Mouse (Mus musculus) CD8-positive naive resting alpha-beta T cell, adult 2 months (primary cell): ENCODE measurements around the gene Cacna1a.

Source experiments
- DNase-seq, 2 experiments: peaks; one replicate each; pipeline ENCODE4 v3.0.0; 2022; ENCODE audit warnings: low read depth in 2 of 2, low spot score in 2 of 2

The Cacna1a gene

DNA sequence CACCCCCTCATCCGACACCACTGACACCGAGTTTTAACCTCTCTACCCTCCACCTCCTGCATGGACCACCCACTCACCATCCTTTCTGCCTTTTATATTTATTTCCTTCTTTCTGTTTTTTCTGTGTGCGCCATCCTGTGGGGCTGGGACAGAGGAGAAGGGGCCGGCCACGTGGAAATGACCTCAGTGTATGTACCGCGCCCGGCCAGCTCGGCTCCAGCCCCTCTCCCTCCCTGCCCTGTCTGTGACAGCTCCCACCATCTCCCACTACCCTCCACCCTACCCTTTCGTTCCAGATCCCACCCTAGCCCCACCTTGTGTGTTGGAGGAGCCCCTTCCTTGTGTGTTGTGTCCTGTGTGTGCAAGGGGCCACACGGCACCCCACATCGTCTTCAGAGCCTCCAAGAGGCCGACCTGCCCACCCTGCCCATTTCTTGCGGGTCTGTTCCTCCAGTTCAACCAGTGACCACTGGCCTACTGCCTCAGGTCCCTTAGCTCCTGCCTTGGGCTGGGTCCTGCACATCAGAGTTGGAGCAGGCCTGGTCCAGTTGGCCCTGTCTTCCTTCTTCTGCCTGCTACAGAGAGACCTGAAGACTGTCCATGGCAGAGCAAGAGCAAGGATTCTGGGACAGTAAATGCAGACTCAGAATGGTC lies 247.3 kb downstream of the Cacna1a start:
- no peak for DNase-seq

DNA sequence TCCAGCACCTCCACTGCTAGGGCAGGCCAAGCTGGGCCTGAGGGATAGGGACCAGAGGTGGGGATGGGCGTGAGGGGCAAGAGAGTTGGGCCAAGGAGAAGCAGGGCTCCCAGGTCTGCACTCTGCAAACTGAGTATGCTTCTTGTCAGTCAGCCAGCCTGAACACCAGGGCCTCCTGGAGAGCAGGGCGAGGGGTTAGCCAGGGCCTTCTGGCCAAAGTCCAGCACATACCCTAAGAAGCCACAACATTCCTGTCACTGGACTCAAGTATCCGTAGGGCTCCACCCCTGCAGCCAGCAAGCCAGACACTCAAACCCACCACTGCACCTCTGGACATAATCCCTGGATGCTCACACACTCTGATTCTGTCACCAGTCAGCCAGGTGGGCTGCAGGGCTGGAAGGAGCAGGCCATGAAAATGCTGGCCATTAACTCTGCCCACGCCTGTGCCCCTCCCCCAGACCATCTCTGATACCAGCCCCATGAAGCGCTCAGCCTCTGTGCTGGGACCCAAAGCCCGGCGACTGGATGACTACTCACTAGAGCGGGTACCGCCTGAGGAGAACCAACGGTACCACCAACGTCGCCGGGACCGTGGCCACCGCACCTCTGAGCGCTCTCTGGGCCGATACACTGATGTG lies 247.9 kb downstream of the Cacna1a start:
- no peak for DNase-seq

DNA sequence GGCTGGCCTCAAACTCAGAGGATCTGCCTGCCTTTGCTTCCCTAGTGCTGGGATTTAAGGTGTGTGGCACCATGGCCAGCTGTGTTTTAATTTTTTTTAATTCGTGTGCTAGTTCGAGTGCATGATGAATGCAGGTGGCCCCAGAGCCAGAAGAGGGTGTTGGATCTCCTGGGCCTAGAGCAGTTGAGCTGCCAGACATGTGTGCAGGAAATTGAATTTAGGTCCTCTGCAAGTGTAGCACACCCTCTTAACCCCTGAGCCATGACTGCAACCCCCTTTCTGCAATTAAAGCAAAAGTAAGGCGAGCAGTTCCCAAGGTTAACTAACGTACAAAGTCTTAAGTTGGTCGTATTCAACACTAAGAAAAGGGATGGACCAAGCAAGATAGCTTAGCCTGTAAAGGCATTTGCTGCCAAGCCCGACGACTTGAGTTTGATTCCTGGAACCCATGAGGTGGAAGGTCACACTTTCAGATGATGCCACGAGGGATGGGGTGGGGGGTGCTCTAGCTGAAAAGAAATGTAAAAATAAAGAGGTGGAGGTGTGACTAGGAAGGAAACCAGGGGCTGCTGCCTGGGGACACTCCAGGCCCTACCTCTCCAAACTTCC lies 249.8 kb downstream of the Cacna1a start:
- DNase-seq: no peak

DNA sequence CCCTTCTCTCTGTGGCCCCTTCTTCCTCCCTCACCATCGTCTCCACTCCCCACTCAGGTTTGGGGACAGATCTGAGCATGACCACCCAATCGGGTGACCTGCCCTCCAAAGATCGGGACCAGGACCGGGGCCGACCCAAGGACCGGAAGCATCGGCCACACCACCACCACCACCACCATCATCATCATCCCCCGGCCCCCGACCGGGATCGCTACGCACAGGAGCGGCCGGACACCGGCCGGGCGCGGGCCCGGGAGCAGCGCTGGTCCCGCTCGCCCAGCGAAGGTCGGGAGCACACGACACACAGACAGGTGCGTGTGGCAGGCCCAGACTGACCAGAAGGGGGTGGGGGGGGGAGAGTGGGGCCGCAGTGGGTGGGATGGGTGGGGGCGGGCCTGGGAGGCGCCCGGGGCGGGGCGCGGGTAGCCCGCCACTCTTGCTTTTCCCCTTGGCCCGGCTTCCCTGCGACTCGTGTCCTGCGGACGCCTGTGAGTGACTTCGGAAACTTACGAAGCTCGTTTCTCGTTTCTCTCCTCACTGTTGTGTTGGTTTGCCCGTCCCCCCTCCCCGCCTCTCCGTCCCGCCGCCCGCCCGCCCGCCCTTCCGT lies 250.4 kb downstream of the Cacna1a start:
- no peak for DNase-seq

DNA sequence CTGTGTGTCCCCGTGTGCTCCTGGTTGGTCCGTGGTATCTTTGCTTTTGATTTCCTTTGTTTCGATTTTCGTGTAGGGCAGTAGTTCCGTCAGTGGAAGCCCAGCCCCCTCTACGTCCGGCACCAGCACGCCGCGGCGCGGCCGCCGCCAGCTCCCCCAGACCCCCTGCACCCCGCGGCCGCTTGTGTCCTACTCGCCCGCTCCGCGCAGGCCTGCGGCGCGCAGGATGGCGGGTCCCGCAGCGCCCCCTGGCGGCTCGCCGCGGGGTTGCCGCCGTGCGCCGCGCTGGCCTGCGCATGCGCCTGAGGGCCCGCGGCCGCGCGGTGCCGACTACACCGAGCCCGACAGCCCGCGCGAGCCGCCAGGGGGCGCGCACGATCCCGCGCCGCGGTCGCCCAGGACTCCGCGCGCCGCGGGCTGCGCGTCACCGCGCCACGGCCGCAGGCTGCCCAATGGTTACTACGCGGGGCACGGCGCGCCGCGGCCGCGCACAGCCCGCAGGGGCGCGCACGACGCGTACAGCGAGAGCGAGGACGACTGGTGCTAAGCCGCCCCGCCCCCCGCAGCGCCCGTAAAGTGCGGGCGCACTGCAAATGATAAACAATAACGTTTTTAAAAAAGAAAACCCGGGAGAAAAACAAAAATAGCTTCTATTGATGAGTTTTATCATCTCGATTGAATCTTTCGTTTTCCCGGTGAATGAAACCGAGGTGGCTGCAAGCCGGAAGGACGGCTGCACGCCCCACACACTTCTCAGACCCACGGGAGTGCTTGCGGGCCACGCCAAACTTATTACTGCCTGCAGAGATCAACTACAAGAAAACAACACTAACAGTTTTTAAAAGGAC lies 251.1 kb downstream of the Cacna1a start:
- DNase-seq: peak; percentile 89 to 91

DNA sequence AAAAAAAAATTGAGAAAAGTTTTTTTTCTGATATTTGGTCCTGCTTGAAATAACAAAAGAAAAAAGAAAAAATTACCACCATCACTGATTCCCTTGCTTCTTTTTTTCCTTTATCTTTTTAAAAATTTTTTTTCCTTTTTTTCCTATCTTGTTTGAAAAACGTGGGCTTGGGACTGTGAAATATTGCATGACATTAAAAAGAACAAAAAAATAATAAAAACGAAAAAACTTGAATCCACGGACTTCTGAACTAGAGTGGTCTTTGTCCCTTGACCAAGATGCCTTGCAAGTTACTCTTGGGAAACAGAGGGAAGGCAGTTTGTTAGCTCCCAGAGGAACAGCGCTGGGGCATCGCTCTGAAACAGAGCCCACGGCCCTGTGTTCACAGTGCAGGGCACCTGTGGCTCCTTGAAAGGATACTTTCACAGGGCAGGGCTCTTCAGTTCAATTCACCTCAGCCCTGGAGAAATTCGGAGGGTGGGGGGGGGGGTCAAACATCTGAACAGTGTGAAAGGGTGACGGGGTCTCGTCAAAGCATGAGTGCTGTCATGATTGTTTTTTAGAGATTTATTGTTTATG lies 251.9 kb downstream of the Cacna1a start:
- DNase-seq: no peak

DNA sequence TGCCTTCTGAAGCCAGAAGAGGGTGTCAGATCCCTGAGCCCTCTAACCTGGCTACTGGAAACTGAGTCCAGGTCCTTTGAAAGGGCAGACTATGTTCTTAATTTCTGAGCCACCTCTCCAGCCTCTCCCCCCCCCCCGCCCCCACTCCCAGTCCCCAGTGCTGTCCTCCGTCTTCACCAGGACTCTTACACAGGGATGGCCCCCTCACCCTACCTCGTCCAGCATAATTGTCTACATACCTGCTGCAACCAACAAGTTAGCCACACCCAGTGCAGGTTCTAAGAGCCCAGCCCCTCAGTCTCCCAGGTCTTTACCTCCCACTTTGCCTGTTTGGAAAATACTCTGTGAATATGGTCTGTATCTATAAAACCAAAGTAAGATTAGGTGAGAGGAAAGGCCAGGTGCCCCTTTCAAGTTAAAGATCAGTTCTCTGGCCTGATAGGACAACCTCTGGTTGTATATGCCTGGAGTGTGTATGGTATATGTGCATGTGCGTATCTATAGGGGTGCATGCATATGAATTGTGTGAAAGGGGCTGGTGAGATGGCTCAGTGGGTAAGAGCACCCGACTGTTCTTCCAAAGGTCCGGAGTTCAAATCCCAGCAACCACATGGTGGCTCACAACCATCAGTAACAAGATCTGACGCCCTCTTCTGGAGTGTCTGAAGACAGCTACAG lies 252.5 kb downstream of the Cacna1a start:
- DNase-seq: no peak

DNA sequence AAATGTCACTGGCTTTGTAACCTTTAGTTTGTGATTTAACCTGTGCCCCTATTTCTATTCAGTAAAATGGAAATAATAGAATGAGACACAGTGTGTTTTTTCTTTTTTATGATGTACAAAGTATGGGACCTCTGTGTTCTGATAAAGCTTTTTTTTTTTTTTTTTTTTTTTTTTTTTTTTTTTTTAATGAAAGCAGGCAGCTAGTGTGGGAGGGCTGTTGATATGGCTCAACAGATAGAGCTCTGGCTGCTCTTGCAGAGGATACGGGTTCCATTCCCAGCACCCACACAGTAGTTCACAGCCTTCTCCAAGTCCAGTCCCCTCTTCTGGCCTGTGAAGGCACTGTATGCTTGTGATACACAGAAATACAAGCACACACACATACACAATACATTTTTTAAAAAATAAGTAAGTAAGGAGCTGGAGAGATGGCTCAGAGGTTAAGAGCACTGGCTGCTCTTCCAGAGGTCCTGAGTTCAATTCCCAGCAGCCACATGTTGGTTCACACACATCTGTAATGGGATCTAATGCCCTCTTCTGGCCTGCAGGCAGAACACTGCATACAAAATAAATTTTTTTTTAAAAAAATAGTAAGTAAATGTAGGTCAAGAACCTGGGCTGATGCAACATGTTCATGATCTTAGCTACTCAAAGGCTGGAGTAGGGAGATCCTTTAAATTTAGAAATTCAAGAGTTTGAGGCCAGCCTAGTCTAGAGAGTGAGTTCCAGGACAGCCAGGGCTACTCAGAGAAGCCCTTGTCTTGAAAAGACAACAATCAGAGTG lies 253.5 kb downstream of the Cacna1a start:
- no peak for DNase-seq

DNA sequence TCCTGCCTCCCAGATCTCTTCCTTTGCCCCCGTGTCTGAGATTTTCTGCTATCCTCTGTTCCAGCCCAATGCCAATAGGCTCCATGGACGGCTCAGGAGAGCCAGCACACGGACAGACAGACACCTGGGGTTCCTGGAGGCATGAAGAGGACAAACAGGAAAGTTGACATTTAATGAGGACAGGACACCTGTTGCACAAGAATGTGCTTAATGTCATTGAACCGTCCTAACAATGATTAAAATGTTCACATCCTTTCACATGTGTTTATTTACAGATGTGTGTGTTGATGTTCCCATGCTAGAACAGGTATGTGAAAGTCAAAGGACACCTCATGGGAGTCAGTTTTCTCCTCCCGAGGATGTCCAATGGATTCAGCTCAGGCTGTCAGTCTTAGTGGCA lies 254.8 kb downstream of the Cacna1a start:
- no peak for DNase-seq

DNA sequence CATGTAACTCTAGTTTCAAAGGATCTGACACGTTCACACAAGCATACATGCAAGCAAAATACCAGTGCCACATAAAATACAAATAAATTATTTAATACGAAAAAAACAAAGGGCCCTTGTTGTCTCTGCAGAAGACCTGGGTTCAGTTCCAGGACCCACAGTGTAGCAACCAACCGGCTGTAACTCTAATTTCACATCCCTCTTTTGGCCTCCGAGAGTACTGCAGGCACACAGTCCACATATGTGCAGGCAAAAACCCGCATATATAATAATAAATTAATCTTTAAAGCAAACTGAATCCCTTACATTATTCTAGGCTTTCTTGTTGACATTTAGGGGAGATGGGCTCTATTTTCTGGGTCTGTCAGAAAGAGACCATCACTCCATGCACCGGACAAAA lies 258.6 kb downstream of the Cacna1a start:
- DNase-seq: no peak

DNA sequence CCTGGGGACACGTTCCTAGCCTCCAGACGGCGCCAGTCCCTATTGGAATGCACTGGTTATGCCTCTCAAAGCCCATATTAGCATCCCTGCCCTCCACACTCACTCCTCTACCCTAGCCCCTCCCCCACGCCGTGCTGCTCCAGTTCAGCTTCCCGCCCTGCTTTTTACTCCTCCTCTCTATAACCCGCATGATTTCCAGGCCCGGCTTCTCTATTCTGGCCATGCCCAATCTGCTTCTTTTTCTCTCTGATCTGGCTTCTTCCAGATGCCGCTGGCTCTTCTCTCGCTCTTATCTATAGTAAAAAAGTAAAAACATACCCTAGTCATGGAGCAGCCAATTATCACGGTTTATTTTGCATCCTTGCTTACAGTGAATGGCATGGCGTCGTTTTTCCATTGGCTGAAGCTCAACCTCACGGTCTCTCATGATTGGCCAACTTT lies 259.2 kb downstream of the Cacna1a start:
- no peak for DNase-seq

DNA sequence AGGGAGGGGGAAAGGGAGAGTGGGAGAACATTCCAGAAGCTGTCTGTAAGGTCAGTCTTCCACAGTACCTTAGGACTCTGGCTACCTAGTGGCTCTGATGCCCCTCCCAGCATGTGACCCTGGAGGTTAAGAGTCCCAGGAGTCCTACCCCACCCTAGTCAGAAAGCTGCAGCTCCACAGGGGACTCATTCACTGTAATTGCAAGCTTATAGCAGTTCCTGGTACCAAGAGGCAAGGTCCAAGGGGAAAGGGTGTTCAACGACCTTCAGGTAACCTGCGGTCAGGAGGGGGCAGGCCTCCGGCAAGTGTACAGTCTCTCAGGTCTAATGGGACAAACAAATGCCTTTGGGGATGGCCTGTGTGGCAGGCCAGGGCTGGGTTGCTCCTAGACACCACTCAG lies 262.0 kb downstream of the Cacna1a start:
- DNase-seq: no peak

DNA sequence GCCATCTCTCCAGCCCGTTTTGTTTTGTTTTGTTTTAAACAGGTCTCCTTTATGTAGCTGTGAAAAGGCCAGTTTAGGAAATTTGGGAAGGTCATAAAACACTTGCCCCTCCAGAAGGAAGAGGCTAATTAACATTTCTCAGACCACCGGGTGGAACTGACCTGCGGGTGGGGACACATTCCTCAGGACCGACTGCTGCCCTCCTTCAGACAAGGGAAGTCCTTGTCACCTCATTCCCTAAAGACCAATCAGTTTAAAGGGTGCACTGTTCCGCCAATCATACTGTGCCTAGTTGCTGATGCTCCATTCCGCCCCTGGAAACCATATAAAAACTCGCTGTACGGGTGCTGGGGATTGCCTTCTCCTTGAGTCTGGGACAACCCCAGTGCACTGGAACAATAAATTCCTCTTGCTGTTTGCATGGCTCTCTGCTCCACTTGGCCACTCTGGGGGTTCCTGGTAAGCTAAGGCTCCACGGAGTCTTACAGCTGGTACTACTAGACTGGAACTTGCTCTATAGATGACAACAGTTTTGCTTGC lies 264.9 kb downstream of the Cacna1a start:
- DNase-seq: no peak

DNA sequence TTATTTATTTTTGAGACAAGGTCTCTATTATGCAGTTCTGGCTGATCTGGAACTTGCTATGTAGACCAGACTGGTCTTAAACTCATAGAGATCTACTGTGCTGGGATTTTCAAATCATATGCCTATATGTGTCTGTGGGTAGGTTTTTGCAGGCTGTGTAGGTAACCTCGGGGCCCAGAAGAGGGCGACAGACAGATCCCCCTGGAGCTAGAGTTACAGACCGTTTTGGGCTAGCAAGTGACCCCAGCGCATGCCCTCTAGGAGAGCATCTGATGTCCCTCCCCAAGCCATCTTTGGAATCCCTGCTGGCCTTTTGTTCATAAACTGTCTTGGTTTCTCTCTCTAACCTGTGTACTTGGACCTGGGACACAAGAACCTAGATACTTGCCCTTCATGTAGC lies 266.4 kb downstream of the Cacna1a start:
- DNase-seq: no peak

DNA sequence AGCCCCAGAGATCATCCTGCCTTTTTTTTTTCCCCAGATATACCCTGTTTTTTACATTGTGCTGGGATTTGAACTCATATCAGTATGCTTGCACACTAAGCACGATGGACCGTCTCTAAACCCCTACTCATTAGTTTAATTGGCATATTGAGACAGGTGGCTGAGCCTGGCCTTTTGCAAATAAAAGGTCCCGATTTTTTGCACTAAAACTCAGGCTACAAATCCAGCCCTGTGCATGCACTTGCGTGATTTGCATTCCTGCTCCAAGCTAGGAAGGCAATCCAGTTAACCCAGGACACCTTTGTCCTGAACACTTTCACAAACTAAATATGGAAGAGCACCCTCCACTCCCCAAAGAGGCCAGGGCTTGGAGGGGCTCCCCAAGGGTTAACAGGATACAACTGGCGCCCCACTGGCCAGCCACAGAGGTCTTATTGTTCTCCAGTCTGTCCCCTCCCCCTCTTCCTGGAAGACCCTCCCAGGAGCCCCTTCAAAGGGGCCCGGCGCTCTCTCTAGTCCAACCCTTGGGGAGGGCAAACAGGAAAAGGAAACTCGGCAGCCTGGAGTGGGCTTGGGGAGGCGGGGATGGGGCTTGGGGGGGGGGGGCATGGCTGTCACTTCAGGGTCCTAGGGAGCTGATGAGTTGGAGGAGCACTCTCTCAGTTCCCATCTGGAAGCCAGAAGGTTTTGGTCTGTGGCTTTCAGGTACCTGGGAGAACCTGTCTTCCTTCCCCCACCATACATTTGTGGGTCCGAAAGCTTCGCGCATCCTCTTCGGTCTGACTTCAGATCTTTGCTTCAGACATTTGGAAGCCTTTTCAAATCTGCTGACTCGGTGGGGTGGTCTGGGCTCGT lies 267.3 kb downstream of the Cacna1a start:
- no peak for DNase-seq

DNA sequence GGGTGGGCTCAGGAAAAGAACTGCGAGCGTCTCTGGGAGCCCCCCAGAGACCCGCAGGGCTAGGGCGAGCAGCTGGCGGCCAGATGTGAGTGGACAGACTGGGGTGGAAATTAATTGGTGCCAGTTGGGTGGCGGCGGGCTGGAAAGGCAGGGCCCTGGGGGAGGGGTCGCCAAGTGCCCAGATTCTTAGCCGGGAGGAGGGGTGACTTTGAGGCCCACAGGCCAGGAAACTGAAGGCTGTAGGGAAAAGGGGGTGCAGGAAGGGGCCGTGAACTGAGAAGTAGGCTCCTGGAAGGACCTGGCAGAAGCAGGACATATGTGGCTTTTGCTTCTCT lies 267.9 kb downstream of the Cacna1a start:
- DNase-seq: no peak

DNA sequence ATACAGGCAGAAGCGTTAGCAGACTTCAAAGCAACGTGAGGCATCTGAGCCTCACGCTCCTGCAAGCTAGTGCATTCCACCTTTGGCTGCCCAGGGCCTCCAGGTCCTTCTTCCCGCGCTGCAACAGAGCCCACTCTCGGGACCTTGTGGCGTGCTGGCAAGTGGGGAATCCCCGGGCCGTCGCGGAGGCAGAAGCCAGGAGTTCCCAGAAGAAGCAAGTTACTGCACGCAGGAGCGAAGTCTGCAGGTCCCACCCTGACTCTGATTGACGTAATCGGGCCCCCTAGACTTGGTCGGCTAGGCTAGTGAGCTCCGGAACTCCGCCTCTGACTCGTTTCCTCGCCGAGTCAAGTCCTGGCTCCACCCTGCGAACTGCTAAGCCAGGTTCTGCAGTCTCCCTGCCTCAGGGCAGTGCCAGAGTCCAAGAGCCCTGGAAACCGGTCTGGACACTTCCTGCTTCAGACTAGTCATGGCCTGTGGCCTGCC lies 268.4 kb downstream of the Cacna1a start:
- peak; percentile 82 to 84 for DNase-seq

DNA sequence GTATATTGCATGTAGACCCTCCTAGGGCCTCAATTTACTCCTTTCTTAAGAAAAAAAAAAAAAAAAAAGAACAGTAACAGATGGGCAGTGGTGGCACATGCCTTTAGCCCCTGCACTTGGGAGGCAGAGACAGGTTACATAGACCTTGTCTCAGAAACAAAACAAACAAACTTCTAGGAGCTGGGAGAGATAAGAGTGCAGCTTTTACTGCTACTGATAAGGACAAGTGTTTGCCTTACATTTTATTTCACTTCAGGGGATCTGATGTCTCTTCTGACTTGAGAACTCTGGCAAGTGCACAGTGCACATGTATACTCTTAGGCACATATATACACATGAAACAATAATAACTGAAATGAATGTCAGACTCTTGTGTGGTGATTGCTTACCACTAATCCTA lies 269.0 kb downstream of the Cacna1a start:
- no peak for DNase-seq
